Mouse (Mus musculus): ENCODE measurements at regions not wholly inside any gene's neighbourhood (a gene's known extent, or its start where the extent isn't known, plus 50 kb on each side); places are given as distances from the start of the nearest gene placed in this dataset.

GRCm38 (mm10) chr13:57249401-57249800 is 353.6 kb upstream of the Trpc7 start:
- Histone ChIP-seq H3K27ac (ENCODE audit: low read depth, low read length) (no peak overlapping the region), H3K9me3 (replicated peaks; ENCODE audit: control insufficient read depth, low read length) (no peaks in the 10 kb centered on the region; the same call in 1 of the 2 replicates), H3K4me1 (ENCODE audit: control insufficient read depth, insufficient read depth, low read length) (no peaks in the 10 kb centered on the region), H3K36me3 (ENCODE audit: control insufficient read depth, insufficient read depth, low read length) (no peaks in the 10 kb centered on the region), H3K4me3 (ENCODE audit: low read depth, low read length) (no peak overlapping the region), H3K27me3 (ENCODE audit: control insufficient read depth, insufficient read depth, low read length) (no peaks in the 10 kb centered on the region), H3K9ac (ENCODE audit: low read depth, low read length) (no peak overlapping the region), H3K4me2 (no peak overlapping the region)
- WGBS (ENCODE audit: insufficient replicate concordance): 77% methylated on average over 4 of the region's 4 CpGs
- ATAC-seq (replicated peaks; ENCODE audit: insufficient number of reproducible peaks, low FRiP score, low TSS enrichment): no peak

GRCm38 (mm10) chr13:57246238-57246963 is 350.6 kb upstream of the Trpc7 start:
- 76% methylated on average over 18 of the region's 18 CpGs for WGBS (ENCODE audit: insufficient replicate concordance)
- no peaks in the 10 kb centered on the region for H3K36me3 ChIP-seq (ENCODE audit: control insufficient read depth, insufficient read depth, low read length)

GRCm38 (mm10) chr13:57236917-57237316 is 341.1 kb upstream of the Trpc7 start:
- 52% methylated on average over 4 of the region's 4 CpGs for WGBS (ENCODE audit: insufficient replicate concordance)
- no peak overlapping the region for H3K9ac ChIP-seq (ENCODE audit: low read depth, low read length)
- no peaks in the 10 kb centered on the region for H3K36me3 ChIP-seq (ENCODE audit: control insufficient read depth, insufficient read depth, low read length)
- H3K4me1 ChIP-seq (ENCODE audit: control insufficient read depth, insufficient read depth, low read length): no peaks in the 10 kb centered on the region
- no peaks in the 10 kb centered on the region for H3K9me3 ChIP-seq (replicated peaks; ENCODE audit: control insufficient read depth, low read length)
- H3K4me3 ChIP-seq (ENCODE audit: low read depth, low read length): no peak overlapping the region
- no peak overlapping the region for H3K4me2 ChIP-seq
- H3K27me3 ChIP-seq (ENCODE audit: control insufficient read depth, insufficient read depth, low read length): no peaks in the 10 kb centered on the region
- ATAC-seq (replicated peaks; ENCODE audit: insufficient number of reproducible peaks, low FRiP score, low TSS enrichment): no peak
- H3K27ac ChIP-seq (ENCODE audit: low read depth, low read length): no peak overlapping the region

More at GRCm38 (mm10) chr13:57246238-57246963, 350.6 kb upstream of the Trpc7 start:
- Histone ChIP-seq H3K4me2 (no peak overlapping the region), H3K4me3 (ENCODE audit: low read depth, low read length) (no peak overlapping the region), H3K9me3 (replicated peaks; ENCODE audit: control insufficient read depth, low read length) (no peaks in the 10 kb centered on the region), H3K4me1 (ENCODE audit: control insufficient read depth, insufficient read depth, low read length) (no peaks in the 10 kb centered on the region), H3K27ac (ENCODE audit: low read depth, low read length) (no peak overlapping the region), H3K9ac (ENCODE audit: low read depth, low read length) (no peak overlapping the region), H3K27me3 (ENCODE audit: control insufficient read depth, insufficient read depth, low read length) (no peaks in the 10 kb centered on the region)
- no peak for ATAC-seq (replicated peaks; ENCODE audit: insufficient number of reproducible peaks, low FRiP score, low TSS enrichment)

- no peak for ATAC-seq (replicated peaks; ENCODE audit: insufficient number of reproducible peaks, low FRiP score, low TSS enrichment)
- Histone ChIP-seq H3K4me1 (ENCODE audit: control insufficient read depth, insufficient read depth, low read length) (no peaks in the 10 kb centered on the region), H3K27me3 (ENCODE audit: control insufficient read depth, insufficient read depth, low read length) (no peaks in the 10 kb centered on the region), H3K9me3 (replicated peaks; ENCODE audit: control insufficient read depth, low read length) (no peaks in the 10 kb centered on the region), H3K4me3 (ENCODE audit: low read depth, low read length) (no peak overlapping the region), H3K4me2 (no peak overlapping the region), H3K36me3 (ENCODE audit: control insufficient read depth, insufficient read depth, low read length) (no peaks in the 10 kb centered on the region), H3K9ac (ENCODE audit: low read depth, low read length) (no peak overlapping the region), H3K27ac (ENCODE audit: low read depth, low read length) (no peak overlapping the region)
- 53% methylated on average over 5 of the region's 5 CpGs for WGBS (ENCODE audit: insufficient replicate concordance)
Measured at GRCm38 (mm10) chr13:57236211-57236610, 340.4 kb upstream of the Trpc7 start.

- WGBS (ENCODE audit: insufficient replicate concordance): 77% methylated on average over 5 of the region's 5 CpGs
- no peak overlapping the region for H3K27ac ChIP-seq (ENCODE audit: low read depth, low read length)
- H3K9ac ChIP-seq (ENCODE audit: low read depth, low read length): no peak overlapping the region
- ATAC-seq (replicated peaks; ENCODE audit: insufficient number of reproducible peaks, low FRiP score, low TSS enrichment): no peak
- H3K4me1 ChIP-seq (ENCODE audit: control insufficient read depth, insufficient read depth, low read length): no peaks in the 10 kb centered on the region; the same call in 1 of the 2 replicates
- H3K9me3 ChIP-seq (replicated peaks; ENCODE audit: control insufficient read depth, low read length): 0 out of 2 replicates have a peak, but pooled peaks cover under 1% of the 10 kb centered on the region
- H3K4me2 ChIP-seq: no peak overlapping the region
- H3K4me3 ChIP-seq (ENCODE audit: low read depth, low read length): no peak overlapping the region
- no peaks in the 10 kb centered on the region for H3K27me3 ChIP-seq (ENCODE audit: control insufficient read depth, insufficient read depth, low read length)
- no peaks in the 10 kb centered on the region for H3K36me3 ChIP-seq (ENCODE audit: control insufficient read depth, insufficient read depth, low read length)
Measured at GRCm38 (mm10) chr13:57232906-57233305, 337.1 kb upstream of the Trpc7 start.

- Histone ChIP-seq H3K4me3 (ENCODE audit: low read depth, low read length) (no peak overlapping the region), H3K27ac (ENCODE audit: low read depth, low read length) (no peak overlapping the region), H3K4me2 (no peak overlapping the region), H3K9me3 (replicated peaks; ENCODE audit: control insufficient read depth, low read length) (0 out of 2 replicates have a peak, but pooled peaks cover 2% of the 10 kb centered on the region), H3K27me3 (ENCODE audit: control insufficient read depth, insufficient read depth, low read length) (no peaks in the 10 kb centered on the region), H3K9ac (ENCODE audit: low read depth, low read length) (no peak overlapping the region), H3K4me1 (ENCODE audit: control insufficient read depth, insufficient read depth, low read length) (no peaks in the 10 kb centered on the region; the same call in 1 of the 2 replicates), H3K36me3 (ENCODE audit: control insufficient read depth, insufficient read depth, low read length) (no peaks in the 10 kb centered on the region)
- no peak for ATAC-seq (replicated peaks; ENCODE audit: insufficient number of reproducible peaks, low FRiP score, low TSS enrichment)
- WGBS (ENCODE audit: insufficient replicate concordance): 47% methylated on average over 3 of the region's 3 CpGs
Measured at GRCm38 (mm10) chr13:57231666-57232065, 335.9 kb upstream of the Trpc7 start.

GRCm38 (mm10) chr13:57230253-57230652 is 334.5 kb upstream of the Trpc7 start:
- 48% methylated on average over 4 of the region's 4 CpGs for WGBS (ENCODE audit: insufficient replicate concordance)

GRCm38 (mm10) chr13:57221092-57221491 is 325.3 kb upstream of the Trpc7 start:
- Histone ChIP-seq H3K27me3 (ENCODE audit: control insufficient read depth, insufficient read depth, low read length) (no peaks in the 10 kb centered on the region), H3K27ac (ENCODE audit: low read depth, low read length) (no peak overlapping the region), H3K36me3 (ENCODE audit: control insufficient read depth, insufficient read depth, low read length) (no peaks in the 10 kb centered on the region), H3K9me3 (replicated peaks; ENCODE audit: control insufficient read depth, low read length) (no peaks in the 10 kb centered on the region), H3K9ac (ENCODE audit: low read depth, low read length) (no peak overlapping the region), H3K4me2 (no peak overlapping the region), H3K4me3 (ENCODE audit: low read depth, low read length) (no peak overlapping the region), H3K4me1 (ENCODE audit: control insufficient read depth, insufficient read depth, low read length) (peaks cover 2% of the 10 kb centered on the region; the same call in 1 of the 2 replicates)
- 44% methylated on average over 8 of the region's 8 CpGs for WGBS (ENCODE audit: insufficient replicate concordance)
- ATAC-seq (replicated peaks; ENCODE audit: insufficient number of reproducible peaks, low FRiP score, low TSS enrichment): no peak

More at GRCm38 (mm10) chr13:57230253-57230652, 334.5 kb upstream of the Trpc7 start:
- H3K4me1 ChIP-seq (ENCODE audit: control insufficient read depth, insufficient read depth, low read length): no peaks in the 10 kb centered on the region; the same call in 1 of the 2 replicates
- no peak overlapping the region for H3K9ac ChIP-seq (ENCODE audit: low read depth, low read length)
- H3K27ac ChIP-seq (ENCODE audit: low read depth, low read length): no peak overlapping the region
- H3K36me3 ChIP-seq (ENCODE audit: control insufficient read depth, insufficient read depth, low read length): no peaks in the 10 kb centered on the region
- H3K27me3 ChIP-seq (ENCODE audit: control insufficient read depth, insufficient read depth, low read length): no peaks in the 10 kb centered on the region
- H3K4me2 ChIP-seq: no peak overlapping the region
- ATAC-seq (replicated peaks; ENCODE audit: insufficient number of reproducible peaks, low FRiP score, low TSS enrichment): no peak
- no peak overlapping the region for H3K4me3 ChIP-seq (ENCODE audit: low read depth, low read length)
- 0 out of 2 replicates have a peak, but pooled peaks cover 2% of the 10 kb centered on the region for H3K9me3 ChIP-seq (replicated peaks; ENCODE audit: control insufficient read depth, low read length)

- no peak overlapping the region for H3K4me2 ChIP-seq
- no peaks in the 10 kb centered on the region for H3K27me3 ChIP-seq (ENCODE audit: control insufficient read depth, insufficient read depth, low read length)
- no peak overlapping the region for H3K27ac ChIP-seq (ENCODE audit: low read depth, low read length)
- WGBS (ENCODE audit: insufficient replicate concordance): 36% methylated on average over 7 of the region's 7 CpGs
- no peaks in the 10 kb centered on the region for H3K36me3 ChIP-seq (ENCODE audit: control insufficient read depth, insufficient read depth, low read length)
- H3K9ac ChIP-seq (ENCODE audit: low read depth, low read length): no peak overlapping the region
- no peak for ATAC-seq (replicated peaks; ENCODE audit: insufficient number of reproducible peaks, low FRiP score, low TSS enrichment)
- H3K9me3 ChIP-seq (replicated peaks; ENCODE audit: control insufficient read depth, low read length): no peaks in the 10 kb centered on the region
- H3K4me3 ChIP-seq (ENCODE audit: low read depth, low read length): no peak overlapping the region
- H3K4me1 ChIP-seq (ENCODE audit: control insufficient read depth, insufficient read depth, low read length): peaks cover 4% of the 10 kb centered on the region; the same call in 1 of the 2 replicates
Measured at GRCm38 (mm10) chr13:57216161-57216560, 320.4 kb upstream of the Trpc7 start.

Data from heart, embryonic 11.5 days (tissue).